Mouse (Mus musculus): ENCODE measurements at regions not wholly inside any gene's neighbourhood (a gene's known extent, or its start where the extent isn't known, plus 50 kb on each side); places are given as distances from the start of the nearest gene placed in this dataset.

DNA sequence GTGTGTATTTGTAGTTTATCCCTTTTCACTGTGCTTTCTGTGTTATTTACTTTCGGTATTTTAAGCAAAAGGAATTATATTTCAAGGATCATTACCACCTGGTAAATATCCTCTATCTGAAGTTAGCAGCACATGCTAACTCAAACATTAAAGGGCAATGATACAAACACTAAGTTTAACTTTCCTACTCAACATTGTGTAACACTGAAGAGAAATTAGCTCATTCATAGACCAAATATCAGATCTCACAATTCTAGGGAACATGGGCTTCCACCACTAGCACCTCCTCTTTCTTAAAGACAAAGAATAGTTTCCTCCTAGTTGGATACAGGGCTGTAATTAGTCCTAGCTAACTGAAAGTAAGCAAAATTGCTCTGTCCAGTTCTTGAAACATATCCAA is 377.4 kb downstream of the Kcnj2 start:
- DNase-seq (ENCODE audit: low read depth) = no peak

DNA sequence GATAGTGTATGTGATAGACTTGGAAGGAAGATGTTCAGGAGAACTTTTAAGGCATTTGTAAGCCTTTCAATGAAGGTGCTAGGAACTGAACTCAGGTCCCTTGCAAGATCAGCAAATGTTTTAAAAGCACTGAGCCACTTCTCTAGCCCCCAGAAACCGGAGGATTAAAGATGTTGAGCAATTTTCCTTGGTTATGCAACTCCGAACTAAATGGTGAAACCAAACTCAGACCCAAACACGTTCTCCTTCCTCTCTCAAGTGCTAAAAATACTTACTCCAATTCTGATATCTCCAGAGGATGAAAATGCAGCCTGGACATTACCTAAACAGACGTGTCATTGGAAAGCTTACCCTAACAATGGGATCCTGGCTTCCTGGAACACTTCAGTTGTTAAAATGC is 378.8 kb downstream of the Kcnj2 start:
- no peak for DNase-seq (ENCODE audit: low read depth)

DNA sequence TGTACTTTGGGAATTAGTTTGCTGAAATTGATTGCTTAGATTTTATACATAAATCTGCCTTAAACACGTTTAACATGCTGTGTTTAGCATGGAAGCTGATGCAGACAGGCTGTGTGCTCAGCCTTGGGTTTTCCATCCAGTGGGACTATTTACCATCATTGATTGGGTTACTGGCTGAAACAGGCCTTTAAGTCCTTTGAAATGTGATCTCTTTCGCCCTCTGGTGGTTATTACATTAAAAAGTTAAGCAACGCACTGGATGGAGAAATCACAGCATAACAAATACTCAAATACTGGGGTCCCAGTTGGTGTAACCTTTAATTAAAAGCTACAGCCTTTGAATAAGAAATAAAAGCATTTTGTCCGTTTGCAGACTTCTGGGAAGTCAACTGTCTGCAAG is 379.8 kb downstream of the Kcnj2 start:
- DNase-seq (ENCODE audit: low read depth) = peak; percentile 13

DNA sequence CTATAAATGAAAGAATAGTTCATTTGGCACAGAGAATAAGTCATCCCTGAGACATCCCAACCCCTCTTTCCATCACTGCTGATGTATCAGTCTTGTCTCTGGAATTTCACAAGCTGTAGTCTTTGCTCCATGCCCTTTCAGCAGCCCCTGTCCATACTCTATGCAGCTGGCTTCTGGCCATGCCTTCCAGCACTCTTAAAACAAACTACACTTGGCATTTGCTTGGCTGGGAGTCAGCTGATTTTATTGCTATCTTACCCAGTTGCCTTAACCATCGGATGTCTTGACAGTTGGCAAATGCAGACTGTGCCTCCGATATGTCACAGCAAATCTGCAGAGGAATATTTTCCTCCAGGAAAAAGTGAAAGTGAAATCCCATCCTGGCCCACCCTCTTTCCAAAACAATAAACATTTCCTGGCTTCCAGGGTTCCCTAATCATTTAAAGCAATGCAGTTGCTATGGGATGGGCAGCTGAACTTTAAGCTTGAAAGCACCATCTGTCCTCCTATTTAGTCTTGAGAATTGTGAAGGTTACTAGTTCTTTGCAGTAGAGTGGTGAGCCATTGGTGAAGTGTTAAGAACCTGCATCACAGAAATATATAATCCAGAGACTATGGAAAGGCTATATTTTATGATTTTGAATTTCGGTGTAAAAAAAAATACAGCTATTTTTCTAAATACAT is 385.0 kb downstream of the Kcnj2 start:
- no peak for DNase-seq (ENCODE audit: low read depth)

DNA sequence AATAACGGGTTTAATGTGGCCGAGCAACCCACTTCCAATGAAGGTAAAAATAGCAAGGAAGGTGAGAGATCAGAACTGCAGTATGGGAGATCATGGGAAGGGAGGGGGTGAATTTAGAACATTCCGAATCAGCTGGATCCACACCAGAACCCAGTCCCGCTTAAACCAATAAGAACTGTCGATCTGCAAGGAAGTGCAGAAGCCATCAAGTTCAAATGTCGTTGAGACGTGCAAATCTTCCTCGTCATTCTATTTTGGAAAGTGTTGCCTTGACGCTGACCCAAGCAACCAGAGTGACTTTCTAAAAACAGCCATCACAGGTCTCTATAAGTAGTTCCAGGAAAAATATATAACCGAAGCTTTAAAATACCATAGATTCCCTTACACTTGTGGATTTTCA is 394.1 kb downstream of the Kcnj2 start:
- no peak for DNase-seq (ENCODE audit: low read depth)

DNA sequence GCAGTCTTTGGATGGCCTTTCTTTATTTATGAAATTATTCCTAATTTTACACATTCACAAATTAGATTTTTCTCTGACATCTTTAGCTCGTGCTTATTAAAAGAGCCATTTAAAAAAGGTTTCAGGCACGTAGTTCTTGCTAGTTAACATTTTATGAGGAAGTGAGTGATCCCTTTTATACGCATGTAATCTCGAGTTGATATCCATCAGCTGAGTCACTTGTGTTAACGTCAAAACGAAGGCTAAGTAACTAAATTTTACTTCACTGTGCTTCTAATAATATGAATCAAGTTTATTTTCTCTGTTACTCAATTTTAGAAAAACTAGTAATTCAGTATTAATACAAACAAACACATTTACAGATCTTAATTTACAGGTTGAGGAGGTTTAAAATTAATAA is 419.0 kb downstream of the Kcnj2 start:
- DNase-seq (ENCODE audit: low read depth) = no peak

DNA sequence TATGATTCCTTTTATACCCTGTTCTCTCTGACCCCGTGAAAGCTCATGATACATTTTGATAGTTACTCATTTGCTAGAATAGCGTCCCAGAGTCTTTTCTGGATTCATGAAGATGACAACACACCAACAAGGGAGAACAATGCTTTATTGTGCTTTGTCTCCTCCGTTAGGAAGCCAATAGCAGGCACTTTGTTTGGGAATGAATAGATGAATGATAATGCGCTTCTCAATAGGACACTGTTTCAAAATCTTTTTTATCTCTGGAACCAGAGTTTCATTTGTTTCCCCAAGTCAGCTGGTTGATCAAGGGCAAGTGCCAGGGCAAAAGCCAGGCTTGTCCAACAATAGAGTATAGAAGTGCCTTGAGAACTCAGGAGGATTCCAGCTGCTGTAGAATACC is 446.5 kb downstream of the Kcnj2 start:
- DNase-seq (ENCODE audit: low read depth) = no peak

DNA sequence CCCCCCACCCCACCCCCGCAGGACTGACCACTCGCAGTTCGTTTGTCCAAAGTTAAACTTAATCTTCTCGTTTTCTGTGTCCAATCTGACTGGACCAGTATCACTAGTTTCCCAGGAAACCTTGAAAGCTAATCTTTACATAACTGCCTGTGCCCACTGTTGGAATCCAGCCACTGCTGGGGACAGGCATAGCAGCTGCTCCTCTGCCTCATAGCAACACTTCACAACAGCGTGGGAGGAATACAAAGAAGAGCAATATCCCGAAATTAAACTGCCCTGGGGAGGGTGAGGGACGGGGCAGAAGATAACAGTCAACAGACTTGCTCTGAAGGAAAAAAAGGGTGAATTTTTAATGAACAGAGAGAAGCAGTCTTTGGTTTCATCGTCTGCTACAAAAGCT is 456.8 kb downstream of the Kcnj2 start:
- DNase-seq (ENCODE audit: low read depth) = no peak

DNA sequence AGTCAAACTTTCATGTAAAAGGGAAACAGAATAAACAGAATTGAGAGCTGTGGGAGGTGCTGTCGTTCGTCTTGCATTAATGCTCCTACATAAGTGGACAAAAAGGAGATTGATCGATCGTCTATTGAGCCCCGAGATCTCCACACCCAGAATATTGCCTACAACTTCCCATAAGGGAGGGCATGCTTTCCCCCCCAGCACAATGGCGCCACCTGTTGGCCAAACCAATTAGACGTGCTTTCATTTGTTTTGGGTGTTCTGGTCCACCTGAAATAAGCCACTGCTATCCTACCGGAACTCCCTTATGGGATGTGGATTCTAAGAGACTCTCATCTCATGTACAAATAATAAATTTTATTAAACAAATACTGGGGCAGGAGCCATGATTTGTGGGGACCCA is 457.5 kb downstream of the Kcnj2 start:
- DNase-seq (ENCODE audit: low read depth) = peak; percentile 20

DNA sequence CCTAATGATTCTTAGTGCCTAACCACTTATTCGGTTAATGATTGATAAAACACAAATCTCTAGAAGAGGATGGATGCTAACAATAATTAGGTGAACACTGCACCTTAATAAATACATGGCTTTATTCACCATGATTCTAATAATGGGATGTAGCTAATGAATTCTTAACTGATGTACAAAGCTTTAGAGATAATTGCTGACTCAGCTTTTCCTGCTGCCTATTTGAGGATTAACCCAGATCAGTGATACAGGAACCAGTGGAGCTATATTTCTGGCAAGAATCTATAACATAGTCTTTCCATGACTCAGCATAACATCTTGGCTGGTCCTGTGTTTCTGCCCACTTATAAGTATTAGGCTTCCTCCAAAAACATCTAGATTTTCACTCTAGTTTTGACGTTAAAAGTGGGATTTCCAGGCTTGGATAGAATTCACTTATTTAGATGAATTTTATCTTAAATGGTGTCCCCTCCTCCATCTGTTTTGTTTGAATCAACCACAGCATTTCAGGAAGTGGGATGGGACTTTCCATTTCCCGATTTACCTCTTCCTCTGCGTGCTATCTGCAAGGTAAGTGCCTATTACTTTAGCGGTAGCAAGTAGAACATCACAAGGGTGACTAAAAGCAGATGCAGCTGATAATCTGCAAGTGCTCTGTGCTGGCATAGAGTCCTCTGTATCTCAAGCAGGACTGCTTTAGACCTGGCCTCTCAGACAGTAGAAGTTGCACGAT is 460.2 kb downstream of the Kcnj2 start:
- DNase-seq (ENCODE audit: low read depth) = no peak

DNA sequence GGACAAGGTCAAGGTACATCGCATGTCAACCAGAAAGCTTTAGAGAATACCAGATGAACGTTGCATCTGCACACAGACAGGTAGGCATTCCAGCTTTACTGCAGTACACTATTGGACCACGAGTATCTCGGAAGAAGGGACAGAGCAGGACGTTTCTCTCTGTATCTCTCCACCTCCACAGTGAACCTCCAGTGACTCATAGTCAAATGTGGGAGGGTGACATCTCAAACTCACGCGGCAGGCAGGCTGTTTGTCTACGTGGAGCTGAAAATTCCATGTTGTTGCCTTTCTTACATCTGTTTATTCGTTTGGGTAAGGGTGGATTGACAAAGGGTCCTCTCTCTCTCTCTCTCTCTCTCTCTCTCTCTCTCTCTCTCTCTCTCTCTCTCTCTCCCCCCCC is 463.6 kb downstream of the Kcnj2 start:
- DNase-seq (ENCODE audit: low read depth) = no peak

DNA sequence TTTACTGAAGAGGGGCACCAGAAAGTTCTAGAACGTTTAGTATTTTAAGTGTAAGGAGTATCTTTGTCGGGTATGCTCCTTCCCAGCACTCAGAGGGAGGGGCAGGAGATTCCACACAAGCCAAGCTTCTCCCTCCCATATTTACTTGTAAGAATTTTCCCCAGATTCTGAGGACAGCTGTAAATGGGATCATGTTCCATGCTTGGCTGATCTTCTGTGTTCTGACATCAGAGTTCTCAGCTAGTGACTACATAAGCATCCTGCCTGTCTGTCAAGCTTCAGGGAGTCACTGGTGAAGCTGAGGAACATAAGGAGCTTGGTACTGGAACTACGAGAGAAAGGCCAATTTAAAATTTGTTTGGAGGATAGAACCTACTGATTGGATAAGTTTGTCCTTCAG is 464.9 kb downstream of the Kcnj2 start:
- no peak for DNase-seq (ENCODE audit: low read depth)

DNA sequence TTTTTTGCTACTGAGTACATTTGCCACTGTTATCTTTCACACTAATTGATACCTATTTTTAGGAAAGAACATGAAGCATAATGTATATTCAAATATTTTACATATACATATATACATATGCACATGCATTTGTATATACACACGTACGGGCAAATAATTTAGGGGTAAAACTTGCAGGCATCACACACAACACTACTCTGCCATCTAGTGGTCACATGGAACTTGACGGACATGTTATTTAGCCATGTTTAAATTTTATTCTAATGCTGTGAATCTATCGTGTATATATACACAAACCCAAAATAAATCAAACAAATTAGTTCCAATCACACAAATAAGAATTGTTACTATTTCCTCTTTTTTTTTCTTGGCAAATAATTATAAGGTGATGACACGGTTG is 466.5 kb downstream of the Kcnj2 start:
- peak; percentile 14 for DNase-seq (ENCODE audit: low read depth)

DNA sequence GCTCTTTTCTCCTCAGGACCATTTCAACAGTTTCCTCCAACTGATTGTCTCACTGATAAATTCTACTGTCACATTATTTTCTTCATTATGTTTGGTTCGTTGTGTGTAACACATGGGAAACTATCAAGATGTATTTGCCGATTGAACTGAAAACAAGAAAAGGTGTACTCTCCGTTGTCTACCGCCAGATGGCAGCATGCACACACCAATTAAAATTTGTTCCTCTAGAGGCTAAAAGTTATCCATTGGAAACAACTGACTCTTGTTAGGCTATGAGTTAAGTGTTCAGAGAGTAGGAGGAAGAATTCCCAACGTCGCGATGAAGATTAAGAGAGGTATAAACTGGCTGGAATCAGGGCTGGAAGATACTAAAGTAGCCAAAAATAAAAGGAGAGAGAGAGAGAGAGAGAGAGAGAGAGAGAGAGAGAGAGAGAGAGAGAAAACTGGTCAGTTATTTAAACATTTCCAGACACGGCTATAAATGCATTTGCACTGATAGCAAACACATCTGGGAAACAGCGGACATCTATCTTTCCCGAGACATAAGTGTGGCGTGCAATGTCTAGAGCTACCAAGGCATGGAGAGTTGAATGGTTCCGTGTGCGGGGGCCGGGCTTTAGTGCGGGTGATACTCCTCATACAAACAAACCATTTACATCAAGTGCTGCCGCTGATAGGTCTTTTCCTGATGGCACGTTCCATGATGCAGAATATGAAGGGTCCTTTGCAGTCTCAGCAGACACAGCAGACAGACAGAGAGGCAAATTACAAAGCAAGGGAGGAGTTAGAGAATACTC is 470.3 kb downstream of the Kcnj2 start:
- DNase-seq (ENCODE audit: low read depth) = peak; percentile 40

DNA sequence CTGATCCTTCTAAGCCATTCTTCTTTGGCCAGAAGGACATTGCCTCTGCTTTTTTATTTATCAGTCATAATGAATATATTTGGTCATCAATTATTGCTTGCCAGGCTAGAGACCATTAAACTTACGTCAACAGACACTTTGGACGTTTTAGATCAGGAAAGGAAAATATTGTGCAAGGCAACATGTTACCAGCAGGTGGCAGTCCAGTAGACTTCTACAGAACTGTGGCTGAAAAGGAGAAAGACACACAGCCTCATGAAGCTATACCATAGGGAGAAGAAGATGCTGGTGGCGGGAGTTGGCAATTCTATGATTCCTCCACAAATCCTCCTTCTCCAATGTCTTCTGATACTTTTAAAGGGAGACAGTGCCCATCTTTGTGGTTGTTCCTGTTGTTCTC is 471.7 kb downstream of the Kcnj2 start:
- DNase-seq (ENCODE audit: low read depth) = peak; percentile 20

DNA sequence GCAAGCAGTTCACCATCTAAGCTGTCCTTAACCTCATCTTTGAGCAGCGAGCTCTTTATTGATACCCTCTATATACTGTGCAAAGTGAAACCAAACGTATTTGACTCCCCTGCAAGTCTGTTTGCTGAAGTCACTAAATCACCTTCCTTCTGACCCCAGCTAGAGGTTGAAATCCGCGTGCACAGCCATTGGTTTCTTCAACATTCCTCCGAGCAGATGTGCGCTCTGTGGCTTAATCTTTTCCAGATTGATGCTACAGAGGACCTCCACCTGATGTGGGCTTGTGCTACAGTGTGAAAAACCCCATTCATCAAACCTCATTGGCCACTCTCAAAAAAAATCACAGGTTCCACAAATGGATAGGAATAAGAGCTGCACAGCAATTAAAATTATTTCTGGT is 474.0 kb downstream of the Kcnj2 start:
- no peak for DNase-seq (ENCODE audit: low read depth)

DNA sequence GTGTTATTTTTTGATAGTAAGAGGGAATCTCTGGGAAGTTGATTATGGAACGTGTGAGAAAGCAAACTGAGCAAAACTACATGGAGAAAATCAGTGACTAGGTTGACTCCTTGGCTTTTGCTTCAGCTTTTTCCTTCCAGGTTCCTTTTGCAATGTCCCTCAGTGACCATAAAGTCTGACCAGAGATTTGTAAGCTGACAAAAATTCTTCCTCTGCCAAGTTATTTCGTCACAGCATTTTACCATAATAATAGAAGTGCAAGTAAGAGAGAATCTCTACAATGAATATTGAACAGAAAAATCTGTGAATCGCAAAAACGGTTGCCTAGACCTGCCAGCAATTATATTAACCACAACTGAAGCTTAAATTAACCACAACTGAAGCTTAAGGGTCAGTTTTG is 479.3 kb downstream of the Kcnj2 start:
- DNase-seq (ENCODE audit: low read depth) = no peak

DNA sequence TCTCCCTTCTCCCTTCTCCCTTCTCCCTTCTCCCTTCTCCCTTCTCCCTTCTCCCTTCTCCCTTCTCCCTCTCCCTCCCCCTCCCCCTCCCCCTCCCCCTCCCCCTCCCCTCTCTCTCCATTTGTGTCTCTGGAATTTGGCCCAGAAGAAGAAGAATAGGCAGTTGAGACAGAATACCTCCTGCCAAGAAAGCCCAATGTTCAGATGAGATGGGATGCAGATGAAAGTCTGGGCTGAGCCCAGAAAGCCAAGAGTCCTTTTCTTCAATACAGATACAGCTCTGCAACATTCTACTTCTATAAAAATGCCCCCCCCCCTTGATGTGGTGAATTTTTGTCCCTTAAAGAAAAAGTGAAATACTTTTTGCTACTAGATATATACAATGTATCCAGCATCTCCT is 489.2 kb downstream of the Kcnj2 start:
- DNase-seq (ENCODE audit: low read depth) = no peak

DNA sequence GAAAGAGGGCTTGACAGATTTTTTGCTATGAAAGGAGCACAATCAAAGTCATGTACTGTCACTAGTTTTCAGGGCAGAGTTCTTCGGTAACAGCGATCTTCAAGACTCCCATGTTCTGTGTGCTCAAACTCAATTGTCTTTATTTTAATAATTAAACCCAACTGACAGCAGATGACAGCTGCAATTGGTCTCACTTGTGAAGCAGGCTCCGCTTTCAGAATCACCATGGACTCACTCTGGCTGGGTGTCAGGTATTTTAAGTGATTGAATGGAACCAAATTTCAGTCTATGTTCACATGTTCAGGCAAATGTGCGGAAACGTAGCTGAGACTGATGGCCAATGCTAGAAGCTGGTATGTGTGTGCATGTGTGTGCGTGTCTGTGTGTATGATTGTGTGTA is 489.7 kb downstream of the Kcnj2 start:
- no peak for DNase-seq (ENCODE audit: low read depth)

DNA sequence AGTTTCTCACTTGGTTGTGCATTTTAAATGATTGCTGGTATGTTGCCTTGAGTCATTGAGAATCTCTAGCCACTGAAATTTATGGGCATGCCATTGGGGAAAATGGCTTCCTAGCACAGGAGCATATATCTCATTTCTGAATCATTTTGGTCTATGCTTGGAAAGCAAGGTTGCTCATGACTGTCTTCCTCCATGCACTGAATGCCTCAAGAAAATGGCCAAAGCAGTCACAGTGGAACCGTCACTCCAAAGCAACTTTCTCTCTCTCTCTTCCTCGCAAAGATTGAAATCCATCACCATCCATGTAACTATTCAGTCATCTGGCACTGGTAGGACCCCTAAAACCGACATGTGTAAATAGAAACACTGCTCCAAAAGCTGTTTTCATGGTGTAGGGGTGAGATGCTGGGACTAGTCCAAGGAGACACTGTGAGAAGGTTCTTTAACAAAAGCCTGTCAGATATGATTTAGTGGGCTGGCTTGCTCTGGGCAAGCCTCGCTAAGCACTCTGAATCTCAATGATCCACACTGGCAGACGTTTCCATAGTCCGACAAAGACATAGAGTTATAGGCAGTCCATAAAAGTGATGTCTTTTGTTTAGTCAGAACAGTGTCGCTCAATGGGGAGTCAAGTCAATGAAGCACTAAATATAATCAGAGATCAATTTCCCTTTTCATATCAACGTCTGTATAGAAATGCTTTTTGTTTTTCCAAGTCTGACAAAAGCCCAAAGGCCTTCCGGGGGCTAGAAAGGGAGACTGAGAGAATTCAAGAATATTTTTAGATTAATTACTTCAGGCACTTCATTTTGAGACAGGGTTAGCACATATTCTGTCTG is 492.6 kb downstream of the Kcnj2 start:
- DNase-seq (ENCODE audit: low read depth) = no peak

DNA sequence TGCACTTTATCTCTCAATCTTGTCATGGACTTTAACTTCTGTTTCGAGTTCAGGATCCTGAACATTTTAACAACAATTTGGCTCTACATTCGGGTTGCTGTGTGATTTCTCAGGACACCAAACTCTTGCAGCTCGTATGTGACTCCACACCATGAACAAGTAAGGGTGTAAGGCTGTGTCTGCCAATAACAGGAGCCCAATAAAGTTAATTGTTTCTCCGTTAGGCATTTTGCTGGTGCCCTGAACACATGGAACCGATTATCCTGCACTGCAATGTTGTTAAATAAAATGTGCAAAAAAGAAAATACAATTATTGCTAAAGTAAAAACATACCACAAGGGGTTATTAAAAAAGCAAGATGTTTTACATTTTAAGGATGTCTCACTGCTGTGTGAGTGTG is 497.2 kb downstream of the Kcnj2 start:
- DNase-seq (ENCODE audit: low read depth) = no peak

DNA sequence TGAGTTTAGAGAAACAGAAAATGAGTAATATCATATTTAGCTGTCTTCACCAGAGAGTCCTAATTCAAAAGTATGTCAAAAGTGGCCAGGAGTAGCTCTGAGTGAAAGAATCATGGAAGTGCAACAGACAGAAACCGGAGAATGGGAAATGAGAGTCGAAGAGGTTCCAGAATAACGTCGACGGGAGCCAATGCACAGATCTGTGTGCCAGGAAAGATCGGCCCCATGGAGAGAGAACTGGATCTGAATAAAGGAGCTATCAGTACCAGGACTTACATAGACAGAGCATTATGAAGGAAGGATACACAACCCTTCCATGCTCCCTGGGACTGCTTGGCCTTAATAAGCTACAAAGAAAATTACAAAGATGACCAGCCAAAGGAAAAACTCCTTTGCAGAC is 502.1 kb downstream of the Kcnj2 start:
- no peak for DNase-seq (ENCODE audit: low read depth)

Data from c-Kit-positive CD71-positive TER-119-negative erythroid progenitor cells, embryonic 14.5 days (primary cell).